Mouse (Mus musculus) adrenal gland, postnatal 25 days (tissue): ENCODE measurements at regions not wholly inside any gene's neighbourhood (a gene's known extent, or its start where the extent isn't known, plus 50 kb on each side); places are given as distances from the start of the nearest gene placed in this dataset.
A peak's percentile ranks its signal among the peaks of the same experiment; 100 is the strongest.

ENCODE experiments used
- DNase-seq: peaks from one replicate; pipeline ENCODE4 v3.0.0; 2021; ENCODE audit warnings: mixed read lengths

DNA sequence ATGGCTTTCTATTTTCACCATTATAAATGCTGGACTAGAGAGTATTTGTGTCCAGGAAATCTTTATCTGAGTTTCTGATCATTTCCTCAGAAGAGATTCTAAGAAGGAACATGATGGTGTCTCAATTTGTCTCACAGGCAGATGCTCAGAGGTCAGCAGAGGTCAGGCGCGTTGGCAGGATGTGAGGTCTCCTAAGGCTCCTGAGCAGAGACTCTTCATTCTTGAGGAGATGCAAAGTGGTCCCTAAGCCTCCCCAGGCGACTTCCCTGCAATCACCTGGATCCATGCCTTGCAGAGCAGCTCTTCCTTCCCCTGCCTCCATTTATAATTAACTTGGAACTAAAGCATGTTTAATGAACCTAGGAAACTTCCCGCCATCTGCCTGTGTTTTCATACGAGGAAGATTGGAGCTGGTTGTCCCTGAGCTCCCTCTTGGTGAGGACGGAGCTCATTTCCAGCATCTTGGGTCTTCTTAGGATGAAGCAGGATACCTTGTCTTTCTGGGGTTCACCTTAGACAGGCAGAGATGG, 71.8 kb downstream of the Arf2 start:
- DNase-seq = no peak

DNA sequence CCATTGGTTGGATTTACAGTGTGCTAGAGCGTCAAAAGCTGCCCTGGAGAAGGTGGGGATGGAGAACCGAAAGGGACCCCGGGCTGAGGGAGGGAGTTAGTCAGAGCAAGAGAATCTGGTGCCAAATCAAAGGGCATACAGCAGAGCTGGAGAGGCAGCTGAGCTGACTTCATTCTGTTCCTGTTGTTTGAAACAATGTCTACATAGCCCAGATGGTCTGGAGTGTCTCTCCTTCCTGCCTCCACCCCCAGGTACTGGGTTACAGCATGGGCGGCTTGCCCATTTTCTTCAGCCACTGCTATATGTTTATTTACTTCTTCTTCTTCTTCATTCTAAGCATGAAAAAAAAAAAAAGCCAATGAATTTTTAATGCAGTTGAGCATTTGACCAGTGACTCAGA, 78.7 kb downstream of the Arf2 start:
- no peak for DNase-seq

DNA sequence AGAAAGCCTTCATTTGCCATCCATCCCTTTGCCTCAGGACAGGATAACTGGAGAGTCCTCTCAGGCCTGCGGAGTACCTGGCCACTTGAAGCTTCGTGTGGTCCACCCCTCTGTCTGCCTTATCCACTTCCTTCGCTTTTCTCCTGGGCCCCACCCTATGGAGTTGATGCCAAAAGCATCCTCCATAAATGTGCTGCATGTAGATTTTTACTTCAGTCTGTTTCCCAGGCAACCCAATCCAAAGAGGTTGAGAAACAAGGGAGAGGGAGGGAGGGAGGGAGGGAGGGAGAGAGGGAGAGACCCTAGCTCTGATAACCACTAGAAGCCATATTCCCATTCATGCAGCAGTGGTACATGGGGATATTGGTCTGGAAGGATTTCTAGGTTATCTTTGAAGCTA, 80.7 kb upstream of the Crhr1 start:
- DNase-seq = no peak

DNA sequence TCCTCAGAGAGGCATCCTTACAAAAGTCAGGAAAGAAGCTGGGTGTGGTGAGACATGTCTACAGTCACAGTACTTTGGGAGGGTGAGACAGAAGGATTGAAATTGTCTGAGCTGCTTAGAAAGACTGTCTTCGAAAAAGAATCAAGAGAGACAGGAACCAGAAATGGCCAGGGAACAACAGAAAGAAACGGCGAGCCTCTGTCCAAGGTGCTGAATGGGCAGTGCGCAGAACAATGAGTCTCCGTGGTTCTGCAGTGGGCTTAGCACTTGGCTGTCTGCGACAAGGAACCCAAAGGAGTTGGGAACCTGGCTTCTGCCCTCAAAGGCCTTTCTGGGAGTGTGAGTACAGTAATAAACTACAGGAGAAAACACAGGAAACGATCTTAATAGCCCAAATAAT, 79.4 kb upstream of the Crhr1 start:
- peak; percentile 20 for DNase-seq

DNA sequence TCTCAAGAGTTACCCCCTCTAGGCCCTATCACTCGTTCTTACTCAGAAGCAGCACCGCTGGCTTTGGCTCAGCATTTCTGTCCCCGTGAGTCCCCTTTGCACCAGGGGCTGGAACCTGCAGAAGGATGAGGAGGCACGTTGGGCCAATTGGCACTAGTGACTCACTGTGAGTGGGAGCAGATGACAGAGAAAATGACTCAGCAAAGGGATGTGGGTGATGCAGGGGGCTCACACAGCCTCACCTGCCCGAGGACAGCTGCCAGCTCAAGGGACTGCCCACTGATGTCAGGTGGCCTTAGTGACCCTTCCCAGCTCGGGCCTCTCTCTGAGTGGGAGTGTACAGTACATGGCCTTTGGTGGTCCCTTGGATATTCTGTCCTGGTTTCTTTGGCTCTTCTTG, 76.7 kb upstream of the Crhr1 start:
- DNase-seq = no peak

DNA sequence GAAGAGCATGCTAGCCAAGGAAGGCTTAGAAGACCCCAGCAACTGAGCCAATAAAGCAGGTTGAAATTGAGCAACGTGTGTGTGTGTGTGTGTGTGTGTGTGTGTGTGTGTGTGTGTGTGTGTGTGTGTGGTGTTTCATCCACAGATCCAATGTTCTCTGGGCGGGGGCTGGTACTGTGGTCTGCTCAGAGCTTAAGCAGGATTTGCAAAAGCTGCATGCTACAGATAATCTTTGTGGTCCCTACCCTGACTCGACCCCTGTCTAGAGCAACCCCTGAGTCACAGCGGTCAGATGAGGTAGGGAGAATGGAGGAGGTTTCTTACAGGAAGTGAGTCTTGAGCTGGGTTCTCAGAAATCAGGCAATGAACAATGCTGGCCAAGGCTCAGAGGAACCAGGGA, 75.6 kb upstream of the Crhr1 start:
- no peak for DNase-seq

DNA sequence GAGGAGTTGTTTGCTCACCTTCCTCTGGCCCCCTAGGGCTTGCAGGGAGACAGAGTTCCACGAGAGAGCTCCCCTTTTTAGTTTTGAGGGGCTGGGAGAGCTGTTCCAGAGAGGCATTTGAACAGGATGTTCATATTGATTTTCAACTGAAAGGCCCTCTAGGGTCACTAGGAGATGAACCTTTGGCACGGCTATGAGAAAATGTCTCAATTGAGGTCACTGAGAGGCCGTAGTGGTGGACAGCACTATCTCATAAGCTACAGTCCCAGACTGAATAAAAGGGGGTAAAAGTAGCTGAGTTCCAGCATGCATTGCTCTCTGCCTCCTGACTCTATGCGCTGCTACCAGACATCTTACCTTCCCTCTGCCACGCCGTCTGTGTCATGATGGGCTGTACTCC, 74.1 kb upstream of the Crhr1 start:
- DNase-seq = no peak

DNA sequence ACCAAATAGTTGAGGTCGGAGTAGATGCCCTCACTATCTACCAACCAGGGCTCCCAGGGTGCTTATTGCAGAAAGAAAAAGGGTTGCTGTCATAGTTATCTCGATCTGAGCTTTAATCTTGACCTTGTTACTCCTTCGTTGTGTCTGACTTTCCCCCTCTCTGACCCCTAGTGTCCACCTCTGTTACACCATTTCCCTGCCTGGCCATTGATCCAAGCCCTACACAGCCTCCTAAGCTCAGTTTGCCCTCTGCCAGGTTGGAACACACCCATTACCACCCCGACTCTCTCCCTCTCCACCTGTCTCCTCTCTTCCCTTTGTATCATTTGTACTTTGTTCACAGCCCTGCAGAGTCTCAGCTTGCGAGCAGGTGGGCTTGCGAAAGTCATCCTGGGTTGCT, 73.6 kb upstream of the Crhr1 start:
- no peak for DNase-seq

DNA sequence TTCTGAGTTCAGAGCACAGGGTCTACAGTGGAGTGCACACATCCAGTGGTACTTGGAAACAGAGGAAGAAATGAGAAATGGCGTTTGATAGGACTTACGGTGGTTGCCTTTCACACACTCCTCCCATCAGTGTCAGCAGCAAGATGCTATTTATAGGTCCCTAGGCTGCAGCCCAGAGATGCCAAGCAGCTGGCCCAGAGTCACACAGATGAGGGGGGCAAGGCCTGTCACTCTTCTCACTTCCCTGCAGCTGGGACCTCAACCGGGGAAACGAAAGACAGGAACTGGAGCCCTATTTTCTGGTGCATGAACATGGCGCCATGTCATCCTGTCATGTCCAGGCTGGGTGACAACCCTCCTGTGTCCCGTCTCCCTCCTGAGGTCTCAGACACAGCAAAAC, 71.3 kb upstream of the Crhr1 start:
- DNase-seq = no peak

DNA sequence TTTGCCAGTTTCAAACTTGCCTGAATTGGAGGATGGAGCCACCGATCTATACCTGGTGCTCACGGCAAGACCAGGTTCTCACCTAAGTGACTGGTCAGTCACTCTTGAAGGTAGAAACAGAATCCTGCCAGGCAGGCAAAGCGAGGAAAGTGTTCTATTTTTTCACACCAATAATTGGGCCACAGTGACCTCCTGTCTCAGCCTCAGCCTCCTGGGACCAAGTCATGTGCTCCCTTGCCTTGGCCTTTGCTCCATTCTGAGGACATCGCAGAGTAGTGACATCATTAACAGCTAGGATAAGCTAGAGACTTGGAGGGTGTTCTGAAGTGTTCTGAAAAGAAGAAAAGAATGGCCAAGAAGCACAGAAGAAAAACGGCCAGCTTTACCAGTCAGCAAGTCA, 67.5 kb upstream of the Crhr1 start:
- peak; percentile 18 for DNase-seq

DNA sequence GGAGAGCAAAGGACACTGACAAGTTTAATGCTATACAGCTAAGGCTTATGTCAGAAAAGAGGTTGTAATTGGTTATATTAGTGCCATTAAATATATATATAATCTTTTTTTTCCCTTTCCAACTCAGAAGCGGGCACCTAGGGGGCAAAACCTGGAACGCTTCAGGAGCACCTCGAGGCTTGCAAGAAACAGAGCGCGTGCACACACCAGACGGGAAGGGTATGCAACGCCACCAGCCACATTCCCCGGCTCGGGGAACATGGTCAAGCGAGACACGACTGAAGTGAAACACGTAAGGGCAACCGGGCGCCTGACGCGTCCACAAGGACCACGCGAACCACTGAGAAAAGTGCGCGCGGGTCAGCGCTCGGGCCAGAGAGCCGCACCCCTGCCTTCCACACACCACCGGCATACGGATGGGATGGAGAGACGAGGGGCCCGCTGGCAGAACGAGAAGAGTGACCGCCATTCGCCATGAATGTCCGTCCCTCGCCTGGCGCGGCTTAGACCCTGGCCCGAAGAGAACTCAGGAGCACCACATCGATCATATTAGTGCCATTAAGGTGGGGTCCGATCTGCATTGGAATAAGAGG, 60.0 kb upstream of the Crhr1 start:
- DNase-seq = no peak

DNA sequence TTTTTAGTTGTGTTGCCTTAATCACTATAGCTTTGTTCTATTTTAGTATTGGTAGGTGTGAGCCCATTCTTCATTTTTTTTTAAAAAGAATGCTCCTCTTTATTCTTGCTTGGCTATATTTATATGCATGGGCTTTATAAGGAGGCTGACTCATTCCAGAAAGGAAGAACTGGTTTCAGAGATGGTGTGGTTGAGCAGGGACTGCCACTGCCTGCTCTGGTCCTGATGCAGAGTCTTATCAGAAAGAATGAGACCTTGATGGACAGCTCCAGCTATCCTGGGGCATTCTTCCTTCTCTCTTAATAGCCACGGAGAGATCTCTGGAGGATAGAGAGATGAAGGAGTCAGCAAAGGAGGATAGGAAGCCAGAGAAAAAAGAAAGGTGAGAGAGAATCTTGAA, 57.9 kb upstream of the Crhr1 start:
- DNase-seq = no peak

DNA sequence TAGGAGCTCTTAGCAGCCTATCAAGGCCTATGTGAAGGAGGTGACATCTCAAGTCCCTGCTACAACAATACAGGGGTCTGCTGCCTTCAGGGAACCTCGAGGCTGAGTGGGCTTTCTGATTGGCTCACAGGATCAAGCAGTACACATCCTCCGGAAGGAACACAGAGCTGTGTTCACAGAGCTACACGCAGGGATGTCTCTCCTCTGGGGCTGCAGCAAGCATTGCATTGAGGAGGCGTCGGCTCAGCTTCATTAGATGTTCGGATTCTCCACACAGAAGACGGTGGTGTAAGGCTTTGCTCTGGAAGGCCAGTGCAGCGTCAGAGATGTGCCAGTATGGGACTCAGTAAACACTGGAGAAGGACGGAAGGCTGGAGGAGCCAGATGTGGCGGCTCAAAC, 57.3 kb upstream of the Crhr1 start:
- DNase-seq = no peak

DNA sequence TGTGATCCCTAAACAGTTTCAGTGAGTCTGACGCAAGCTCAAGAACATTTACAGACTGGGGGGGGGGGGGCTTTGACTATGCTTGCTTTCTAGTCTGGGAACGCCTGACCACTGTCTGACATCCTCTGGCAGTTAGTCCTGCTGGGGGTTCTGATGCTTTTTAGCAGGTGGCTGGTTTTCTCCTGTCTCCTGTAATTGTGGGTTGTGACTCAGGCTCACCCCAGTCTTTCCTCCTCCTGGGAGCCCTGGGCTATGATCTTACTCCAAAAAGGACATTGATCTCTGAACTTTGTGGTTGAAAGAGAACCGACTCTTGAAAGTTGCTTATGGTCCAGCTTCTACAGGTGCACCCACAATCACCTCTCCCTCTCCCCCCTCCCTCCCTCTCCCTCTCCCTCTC, 50.6 kb upstream of the Crhr1 start:
- no peak for DNase-seq
